Mouse (Mus musculus): Measurements from ENCODE around the gene Trpm4. TPM values are rescaled to one million over a fixed set of nuclear protein-coding genes. Genes with fewer than 3 reads are reported as not detected.
A peak's percentile ranks its signal among the peaks of the same experiment; 100 is the strongest.
"Not testable (repeated sequence)": the region's sequence is repeated elsewhere in the genome, so short reads cannot be mapped to it uniquely, and the experiment has no call there.

Gene Trpm4
- polyA plus RNA-seq, 1 experiment from 2014 or later = 17.8 TPM

DNA sequence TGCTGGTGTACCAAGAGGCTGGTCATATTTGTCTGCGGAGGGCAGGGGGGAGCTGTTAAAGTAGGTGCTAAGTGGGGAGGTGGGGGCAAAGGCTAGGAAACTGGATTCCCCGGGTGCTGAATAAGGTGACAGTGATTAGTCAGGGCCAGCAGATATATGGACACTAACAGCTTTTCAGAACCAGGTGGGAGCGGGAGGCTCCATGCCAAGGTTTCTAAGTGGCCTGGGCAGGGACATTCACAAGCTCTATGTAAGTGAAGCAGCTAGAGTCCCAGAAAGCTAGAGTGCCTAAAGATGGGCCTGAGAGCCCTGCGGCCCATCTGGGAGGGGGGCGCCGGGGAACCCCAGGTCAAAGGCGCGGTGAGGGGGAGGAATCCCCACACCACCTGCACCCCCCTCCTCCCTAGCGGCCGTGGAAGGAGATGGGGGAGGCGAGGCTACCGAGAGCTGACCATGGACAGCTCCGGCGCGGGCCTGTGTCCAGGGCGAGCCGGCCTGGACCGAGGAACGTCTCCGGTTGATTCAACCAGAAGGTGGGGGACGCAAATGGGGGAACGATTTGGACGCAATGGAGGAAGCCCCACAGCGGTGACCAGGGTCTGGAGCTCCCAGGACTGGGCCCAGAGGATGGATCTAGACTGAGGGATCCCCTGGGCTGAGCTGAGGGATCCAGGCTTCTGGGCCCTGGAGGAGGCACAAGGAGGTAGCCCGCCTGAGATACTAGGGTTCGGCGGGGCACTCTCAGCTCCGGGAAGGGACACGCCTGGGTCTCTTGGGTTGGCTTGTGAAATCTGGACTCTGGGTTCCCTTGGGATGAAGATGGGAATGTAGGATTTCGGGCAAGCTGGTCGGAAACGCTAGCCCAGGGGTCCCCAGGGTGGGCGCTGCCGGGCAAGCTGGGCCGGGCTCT, 32.4 kb upstream of the Trpm4 start:
- peak overlapping the region; percentile 95 for H3K4me2 ChIP-seq
- peaks cover 41% of the 10 kb centered on the region for H3K4me1 ChIP-seq
- H3K9ac ChIP-seq = peak overlapping the region; percentile 80
- H3K9me3 ChIP-seq = no peaks in the 10 kb centered on the region
- peaks cover 75% of the 10 kb centered on the region for H3K27me3 ChIP-seq
- H3K27ac ChIP-seq = no peak overlapping the region; the same call in 1 of the 2 replicates
- H3K4me3 ChIP-seq = peak overlapping the region; percentile 70
- WGBS = 4% methylated on average over 35 of the region's 35 CpGs
- H3K36me3 ChIP-seq = no peaks in the 10 kb centered on the region
- no peak for ATAC-seq (ENCODE audit: insufficient number of reproducible peaks, insufficient read depth, low FRiP score, low TSS enrichment, low read depth)

- 81% methylated on average over 2 of the region's 2 CpGs for WGBS
- H3K27me3 ChIP-seq = peaks cover 78% of the 10 kb centered on the region
- H3K4me1 ChIP-seq = peaks cover 28% of the 10 kb centered on the region
These were observed 30.4 kb upstream of the Trpm4 start for GRCm38 (mm10) chr7:45363983-45364382.

GRCm38 (mm10) chr7:45362801-45363200, 29.2 kb upstream of the Trpm4 start:
- Histone ChIP-seq H3K36me3 (peaks cover 2% of the 10 kb centered on the region; the same call in 1 of the 2 replicates), H3K27ac (no peak overlapping the region), H3K27me3 (peaks cover 69% of the 10 kb centered on the region), H3K9me3 (no peaks in the 10 kb centered on the region), H3K9ac (no peak overlapping the region), H3K4me3 (no peak overlapping the region), H3K4me2 (0 out of 2 replicates have a peak overlapping the region, but pooled peaks have one; percentile 0), H3K4me1 (peaks cover 25% of the 10 kb centered on the region)
- WGBS = 5% methylated on average over 13 of the region's 13 CpGs
- ATAC-seq (ENCODE audit: insufficient number of reproducible peaks, insufficient read depth, low FRiP score, low TSS enrichment, low read depth) = no peak

More at GRCm38 (mm10) chr7:45363983-45364382, 30.4 kb upstream of the Trpm4 start:
- ATAC-seq (ENCODE audit: insufficient number of reproducible peaks, insufficient read depth, low FRiP score, low TSS enrichment, low read depth) = no peak
- H3K27ac ChIP-seq = no peak overlapping the region
- no peak overlapping the region for H3K4me3 ChIP-seq
- no peak overlapping the region for H3K4me2 ChIP-seq
- no peaks in the 10 kb centered on the region for H3K36me3 ChIP-seq
- H3K9ac ChIP-seq = no peak overlapping the region
- no peaks in the 10 kb centered on the region for H3K9me3 ChIP-seq

- peak; percentile 78 for ATAC-seq (ENCODE audit: insufficient number of reproducible peaks, insufficient read depth, low FRiP score, low TSS enrichment, low read depth)
- H3K9ac ChIP-seq = peak overlapping the region; percentile 77
- under 1% methylated on average over 43 of the region's 43 CpGs for WGBS
- H3K27me3 ChIP-seq = peaks cover 69% of the 10 kb centered on the region
- no peak overlapping the region for H3K27ac ChIP-seq
- no peaks in the 10 kb centered on the region for H3K9me3 ChIP-seq
- H3K4me1 ChIP-seq = peaks cover 19% of the 10 kb centered on the region
- H3K4me2 ChIP-seq = peak overlapping the region; percentile 90
- H3K4me3 ChIP-seq = peak overlapping the region; percentile 56
- peaks cover 5% of the 10 kb centered on the region; the same call in 1 of the 2 replicates for H3K36me3 ChIP-seq
These were observed 27.7 kb upstream of the Trpm4 start for GRCm38 (mm10) chr7:45361243-45361804.

- Histone ChIP-seq H3K9me3 (no peaks in the 10 kb centered on the region), H3K36me3 (peaks cover 5% of the 10 kb centered on the region; the same call in 1 of the 2 replicates), H3K4me2 (peak overlapping the region; percentile 90), H3K9ac (no peak overlapping the region), H3K27me3 (peaks cover 66% of the 10 kb centered on the region), H3K4me1 (peaks cover 11% of the 10 kb centered on the region), H3K27ac (no peak overlapping the region), H3K4me3 (peak overlapping the region; percentile 56; the same call in 1 of the 2 replicates)
- WGBS = 52% methylated on average over 18 of the region's 18 CpGs
- ATAC-seq (ENCODE audit: insufficient number of reproducible peaks, insufficient read depth, low FRiP score, low TSS enrichment, low read depth) = no peak
These were observed 27.0 kb upstream of the Trpm4 start for GRCm38 (mm10) chr7:45360404-45361125.

DNA sequence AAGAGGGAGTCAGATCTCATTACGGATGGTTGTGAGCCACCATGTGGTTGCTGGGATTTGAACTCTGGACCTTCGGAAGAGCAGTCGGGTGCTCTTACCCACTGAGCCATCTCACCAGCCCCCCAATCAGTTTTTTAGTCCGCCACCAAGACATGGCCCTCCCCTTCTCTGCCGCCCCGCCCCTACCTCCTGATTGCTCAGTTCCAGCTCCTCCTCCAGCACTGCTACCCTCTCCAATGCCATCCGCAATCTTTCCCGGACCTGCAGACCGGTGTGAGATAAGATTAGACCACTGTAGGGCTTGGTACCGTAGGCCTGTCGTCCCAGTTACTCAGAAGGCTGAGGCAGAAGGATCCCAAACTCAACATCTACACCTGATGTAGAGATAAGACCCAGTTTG, 25.5 kb upstream of the Trpm4 start:
- peaks cover 52% of the 10 kb centered on the region for H3K27me3 ChIP-seq
- peaks cover 14% of the 10 kb centered on the region; the same call in 1 of the 2 replicates for H3K36me3 ChIP-seq
- H3K4me3 ChIP-seq; H3K27ac ChIP-seq; H3K9ac ChIP-seq; H3K9me3 ChIP-seq; ATAC-seq (ENCODE audit: insufficient number of reproducible peaks, insufficient read depth, low FRiP score, low TSS enrichment, low read depth); H3K4me1 ChIP-seq; H3K4me2 ChIP-seq: not testable (repeated sequence)
- 68% methylated on average over 9 of the region's 11 CpGs for WGBS

GRCm38 (mm10) chr7:45356087-45356486, 22.5 kb upstream of the Trpm4 start:
- no peak for ATAC-seq (ENCODE audit: insufficient number of reproducible peaks, insufficient read depth, low FRiP score, low TSS enrichment, low read depth)
- Histone ChIP-seq H3K9ac (no peak overlapping the region), H3K27ac (no peak overlapping the region), H3K9me3 (no peaks in the 10 kb centered on the region), H3K4me1 (no peaks in the 10 kb centered on the region), H3K27me3 (peaks cover 22% of the 10 kb centered on the region), H3K36me3 (peaks cover 28% of the 10 kb centered on the region), H3K4me3 (no peak overlapping the region), H3K4me2 (no peak overlapping the region)
- WGBS = 56% methylated on average over 13 of the region's 13 CpGs

DNA sequence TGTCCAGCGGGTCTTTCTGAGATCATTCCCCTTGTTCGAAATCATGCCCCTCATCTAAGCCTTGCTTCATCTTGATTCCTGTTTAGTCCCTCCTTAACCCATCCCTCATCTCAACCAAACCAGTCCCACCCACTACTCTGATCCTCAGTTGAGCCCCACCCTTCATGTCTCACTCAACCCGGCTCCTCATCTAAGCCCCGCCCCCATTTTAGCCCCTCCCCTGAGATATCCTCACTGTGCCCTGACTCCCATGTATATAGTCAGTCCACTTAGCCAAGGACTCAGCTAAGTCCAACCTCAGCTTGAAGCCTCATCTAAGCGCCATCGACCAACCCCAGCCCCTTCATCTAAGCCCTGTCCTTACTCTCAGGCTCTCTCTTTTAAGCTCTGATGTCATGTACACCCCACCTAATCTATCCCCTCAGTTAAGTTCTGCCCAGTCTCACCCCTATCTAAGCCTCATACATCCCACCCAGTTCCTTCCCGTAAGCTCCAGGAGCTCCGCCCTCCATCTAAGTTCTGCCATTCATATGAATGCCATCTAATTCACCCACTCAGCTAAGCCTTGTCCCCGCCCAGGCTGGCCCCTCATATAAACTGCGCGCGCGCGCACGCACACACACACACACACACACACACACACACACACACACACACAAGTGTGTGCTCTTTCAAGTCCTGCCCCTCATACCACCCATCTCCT, 21.9 kb upstream of the Trpm4 start:
- H3K36me3 ChIP-seq = peaks cover 28% of the 10 kb centered on the region
- 76% methylated on average over 15 of the region's 15 CpGs for WGBS
- no peak overlapping the region for H3K4me3 ChIP-seq
- H3K27me3 ChIP-seq = peaks cover 15% of the 10 kb centered on the region
- H3K27ac ChIP-seq = no peak overlapping the region
- no peak for ATAC-seq (ENCODE audit: insufficient number of reproducible peaks, insufficient read depth, low FRiP score, low TSS enrichment, low read depth)
- H3K4me1 ChIP-seq = no peaks in the 10 kb centered on the region
- H3K9ac ChIP-seq = no peak overlapping the region
- no peaks in the 10 kb centered on the region for H3K9me3 ChIP-seq
- no peak overlapping the region for H3K4me2 ChIP-seq

GRCm38 (mm10) chr7:45353041-45353440, 19.5 kb upstream of the Trpm4 start:
- Histone ChIP-seq H3K4me3 (no peak overlapping the region), H3K9me3 (no peaks in the 10 kb centered on the region), H3K36me3 (peaks cover 41% of the 10 kb centered on the region), H3K27ac (no peak overlapping the region), H3K4me1 (no peaks in the 10 kb centered on the region), H3K4me2 (no peak overlapping the region), H3K27me3 (peaks cover 4% of the 10 kb centered on the region; the same call in 1 of the 2 replicates), H3K9ac (no peak overlapping the region)
- WGBS = 21% methylated on average over 5 of the region's 5 CpGs
- no peak for ATAC-seq (ENCODE audit: insufficient number of reproducible peaks, insufficient read depth, low FRiP score, low TSS enrichment, low read depth)

- Histone ChIP-seq H3K9me3 (no peaks in the 10 kb centered on the region), H3K4me3 (no peak overlapping the region), H3K27me3 (peaks cover 4% of the 10 kb centered on the region; the same call in 1 of the 2 replicates), H3K4me1 (no peaks in the 10 kb centered on the region), H3K9ac (no peak overlapping the region; the same call in 1 of the 2 replicates), H3K27ac (no peak overlapping the region), H3K36me3 (peaks cover 28% of the 10 kb centered on the region; the same call in 1 of the 2 replicates), H3K4me2 (no peak overlapping the region)
- 81% methylated on average over 13 of the region's 13 CpGs for WGBS
- no peak for ATAC-seq (ENCODE audit: insufficient number of reproducible peaks, insufficient read depth, low FRiP score, low TSS enrichment, low read depth)
These were observed 13.3 kb upstream of the Trpm4 start for GRCm38 (mm10) chr7:45346905-45347304.

GRCm38 (mm10) chr7:45343543-45343942, 10.0 kb upstream of the Trpm4 start:
- Histone ChIP-seq H3K9ac (no peak overlapping the region), H3K9me3 (no peaks in the 10 kb centered on the region), H3K4me2 (no peak overlapping the region), H3K4me1 (peaks cover 31% of the 10 kb centered on the region), H3K36me3 (peaks cover 17% of the 10 kb centered on the region; the same call in 1 of the 2 replicates), H3K27me3 (peaks cover 4% of the 10 kb centered on the region; the same call in 1 of the 2 replicates), H3K4me3 (no peak overlapping the region), H3K27ac (no peak overlapping the region)
- 23% methylated on average over 13 of the region's 13 CpGs for WGBS
- no peak for ATAC-seq (ENCODE audit: insufficient number of reproducible peaks, insufficient read depth, low FRiP score, low TSS enrichment, low read depth)

Measured in embryonic facial prominence, embryonic 13.5 days (tissue).